Mouse (Mus musculus) embryonic fibroblast, embryonic 13.5 days (primary cell): ENCODE results near the gene Ceacam2.
"Not testable (repeated sequence)": the region's sequence is repeated elsewhere in the genome, so short reads cannot be mapped to it uniquely, and the experiment has no call there.

Source experiments
- CTCF ChIP-seq: IDR thresholded peaks from 2 replicates; pipeline ENCODE4 v1.5.1; 2011; ENCODE audit warnings: mild to moderate bottlenecking, control low read depth, low read length, moderate library complexity, borderline replicate concordance; ENCODE audit not compliant: insufficient read depth
- POLR2A ChIP-seq: IDR thresholded peaks from 2 replicates; pipeline ENCODE4 v1.6.1; 2011; ENCODE audit warnings: low read depth, mild to moderate bottlenecking, control low read depth, low read length, moderate library complexity

DNA sequence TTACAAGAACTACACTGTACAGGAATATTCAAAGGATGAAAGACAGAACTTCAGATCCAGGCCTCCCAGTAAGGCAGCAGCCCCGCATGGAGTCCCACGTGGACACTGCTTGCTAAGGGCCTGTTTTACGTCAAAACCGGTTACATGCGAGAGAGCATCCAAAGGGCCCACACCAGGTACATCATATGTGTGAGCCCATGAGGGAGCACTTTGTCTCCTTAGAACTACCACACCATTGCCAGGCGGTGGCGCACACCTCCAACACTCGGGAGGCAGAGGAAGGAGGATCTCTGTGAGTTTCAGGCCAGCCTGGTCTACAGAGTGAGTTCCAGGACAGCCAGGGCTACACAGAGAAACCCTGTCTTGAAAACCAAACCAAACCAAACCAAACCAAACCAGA, 58.9 kb downstream of the Ceacam2 start:
- TF ChIP-seq POLR2A, result not testable (repeated sequence)
- TF ChIP-seq CTCF, result 0 out of 2 replicates have a peak, but pooled peaks have one; percentile 30
